Mouse (Mus musculus) macrophage (primary cell): ENCODE data around the gene Stip1. TPM values are rescaled to one million over a fixed set of nuclear protein-coding genes. Genes with fewer than 3 reads are reported as not detected.
A peak's percentile ranks its signal among the peaks of the same experiment; 100 is the strongest.

Source experiments
- H3K27ac ChIP-seq: fragments of 350-480 bp; formaldehyde crosslinking; 2 replicates; pipeline ENCODE4 v1.9.0; 2021
- H3K36me3 ChIP-seq: fragments of 350-480 bp; formaldehyde crosslinking; 2 replicates; pipeline ENCODE4 v1.9.0; 2021; ENCODE audit errors: inconsistent target
- H3K4me3 ChIP-seq: fragments of 350-480 bp; formaldehyde crosslinking; 2 replicates; pipeline ENCODE4 v1.9.0; 2021; ENCODE audit errors: inconsistent target
- H3K79me2 ChIP-seq: fragments of 350-480 bp; formaldehyde crosslinking; 2 replicates; pipeline ENCODE4 v1.9.0; 2021; ENCODE audit errors: inconsistent target
- WGBS: methylation state at CpG from one replicate; pipeline ENCODE4 v1.1.7; 2026; ENCODE audit warnings: inconsistent platforms; ENCODE audit not compliant: missing documents; 5-methylcytosine and 5-hydroxymethylcytosine counted together
- polyA plus RNA-seq: library from polyadenylated mRNA; stranded (reverse); fragments of 250-400 nt; gene quantifications from 3 replicates; pipeline ENCODE4 v1.2.4, GENCODE M21; 2018; ENCODE audit warnings: inconsistent platforms

Gene Stip1
- polyA plus RNA-seq, 1 experiment from 2014 or later: 149 TPM

DNA sequence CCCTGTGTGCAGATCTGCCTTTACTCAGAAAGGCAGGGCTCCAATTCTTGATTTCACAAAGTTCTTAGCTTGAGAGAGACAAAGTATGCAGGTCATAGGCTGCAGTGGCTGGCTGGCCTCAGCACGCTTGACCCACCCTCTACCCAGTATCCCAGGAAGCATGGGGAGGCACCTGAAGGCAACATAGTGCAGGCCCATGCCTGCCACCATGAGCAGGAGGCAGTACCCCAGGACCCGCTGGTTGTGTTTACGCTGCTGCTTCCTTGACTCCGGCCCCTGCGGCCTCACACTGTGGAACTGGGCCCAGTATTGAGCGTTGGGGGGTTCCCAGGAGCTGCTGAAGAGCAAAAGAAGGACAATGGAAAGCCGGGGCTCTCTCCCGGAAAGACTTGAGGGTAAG, 50.5 kb downstream of the Stip1 start:
- no peaks in the 10 kb centered on the region for H3K36me3 ChIP-seq
- H3K79me2 ChIP-seq: peaks cover 13% of the 10 kb centered on the region
- no peak overlapping the region for H3K27ac ChIP-seq
- WGBS: 95% methylated on average over 8 of the region's 8 CpGs
- H3K4me3 ChIP-seq: no peak overlapping the region

DNA sequence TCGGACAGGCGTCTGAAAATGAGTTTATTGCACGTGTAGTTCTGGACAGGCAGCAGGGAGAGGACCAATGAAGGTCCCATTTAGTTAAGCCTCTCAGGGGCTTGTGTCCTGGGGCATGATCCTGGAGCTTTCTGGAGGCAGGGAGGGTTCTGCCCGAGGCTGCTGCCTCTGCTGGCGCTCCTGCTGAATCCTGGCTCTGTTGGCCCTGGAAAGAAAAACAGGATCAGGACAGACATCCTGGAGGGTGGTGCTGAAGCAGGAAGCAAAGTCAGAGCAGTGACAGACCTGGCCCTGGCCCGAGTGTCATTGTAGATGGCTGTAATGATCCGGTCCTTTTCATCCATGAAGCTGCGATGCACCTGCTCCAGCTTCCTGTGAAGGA, 51.9 kb downstream of the Stip1 start:
- no peaks in the 10 kb centered on the region for H3K36me3 ChIP-seq
- peaks cover 13% of the 10 kb centered on the region for H3K79me2 ChIP-seq
- 13% methylated on average over 8 of the region's 8 CpGs for WGBS
- H3K27ac ChIP-seq: peak overlapping the region; percentile 40
- peak overlapping the region; percentile 32 for H3K4me3 ChIP-seq

DNA sequence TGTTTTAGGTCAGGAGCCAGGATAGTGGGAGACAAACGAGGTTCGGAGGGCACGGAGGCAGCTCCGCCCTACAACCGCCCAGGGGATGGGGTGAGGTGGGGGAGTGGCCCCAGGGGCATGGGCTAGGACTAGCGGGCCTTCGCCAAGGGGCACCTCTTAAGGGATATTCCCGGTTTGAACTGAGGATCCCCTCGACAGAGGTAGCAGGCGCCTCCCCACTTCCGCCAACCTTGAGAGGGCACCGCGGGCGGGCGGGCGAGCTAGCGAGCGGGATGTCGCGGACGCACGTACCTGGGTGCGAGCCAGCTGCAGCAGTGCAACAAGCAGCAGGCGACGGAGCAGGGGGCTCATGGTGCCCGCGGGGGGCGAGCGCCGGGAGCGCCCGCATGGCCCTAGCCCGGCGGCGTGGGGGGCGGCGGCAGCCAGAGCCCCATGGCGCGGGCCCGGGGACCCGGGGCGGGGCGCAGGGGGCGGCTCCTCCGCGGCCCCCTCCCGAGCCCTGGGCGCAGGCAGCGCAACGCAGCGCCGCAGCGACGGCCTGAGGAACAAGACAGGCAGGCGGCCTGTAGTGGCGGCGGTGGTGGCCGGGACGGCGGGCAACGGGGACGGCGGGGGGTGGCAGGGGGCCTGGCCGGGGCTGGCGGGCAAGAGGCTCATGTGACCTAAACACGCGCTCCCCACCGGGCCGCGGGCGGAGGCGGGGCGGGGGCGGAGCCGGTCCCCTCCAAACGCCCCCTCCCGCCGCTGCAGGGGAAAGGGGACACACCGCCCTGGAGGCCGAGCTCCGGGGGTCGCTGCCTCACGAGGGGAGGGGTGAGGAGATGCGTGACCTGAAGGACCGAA, 52.5 kb downstream of the Stip1 start, which contains the start of gene Vegfb:
Gene Vegfb (minus strand): TSS at position 591 of the 843 bp plus-strand sequence.
- H3K27ac ChIP-seq: peak within 1 kb of the TSS; percentile 55
- WGBS: under 1% methylated on average over 33 of the region's 85 CpGs
- H3K4me3 ChIP-seq: peak within 1 kb of the TSS; percentile 60
- H3K36me3 ChIP-seq: no peaks in the 10 kb centered on the region
- H3K79me2 ChIP-seq: peaks cover 13% of the 10 kb centered on the region

DNA sequence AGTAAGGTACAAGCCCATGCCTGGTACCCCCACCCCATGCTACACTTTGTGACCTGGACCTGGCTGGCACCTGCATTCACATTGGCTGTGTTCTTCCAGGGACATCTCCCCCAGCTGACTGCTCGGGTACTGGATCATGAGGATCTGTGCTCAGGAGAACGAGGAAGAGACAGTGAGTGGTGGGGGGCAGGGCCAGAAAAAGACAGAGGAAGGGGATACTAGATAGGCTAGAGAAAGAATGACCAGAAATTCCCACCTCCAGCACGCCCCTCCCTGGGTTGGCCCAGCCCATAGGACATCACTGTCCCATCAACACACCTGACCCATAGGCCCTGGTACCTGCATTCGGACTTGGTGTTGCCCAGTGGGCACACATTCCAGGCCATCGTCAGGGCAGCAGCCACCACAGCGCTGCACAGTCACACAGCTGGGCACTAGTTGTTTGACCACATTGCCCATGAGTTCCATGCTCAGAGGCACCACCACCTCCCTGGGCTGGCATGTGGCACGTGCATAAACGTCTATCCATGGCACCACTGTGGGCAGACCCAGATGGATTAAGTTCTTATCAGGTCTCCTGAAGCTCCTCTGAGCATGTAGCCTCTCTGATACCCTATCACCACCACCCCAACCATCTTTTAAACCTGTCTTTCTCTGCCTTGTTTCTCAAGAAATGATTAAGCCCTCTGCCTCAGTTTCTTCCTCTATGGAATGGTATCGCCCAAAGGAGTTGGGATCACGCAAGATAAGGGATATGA, 53.6 kb downstream of the Stip1 start:
- Histone ChIP-seq H3K4me3 (peak overlapping the region; percentile 60), H3K27ac (peak overlapping the region; percentile 55)
- WGBS: 89% methylated on average over 10 of the region's 10 CpGs

DNA sequence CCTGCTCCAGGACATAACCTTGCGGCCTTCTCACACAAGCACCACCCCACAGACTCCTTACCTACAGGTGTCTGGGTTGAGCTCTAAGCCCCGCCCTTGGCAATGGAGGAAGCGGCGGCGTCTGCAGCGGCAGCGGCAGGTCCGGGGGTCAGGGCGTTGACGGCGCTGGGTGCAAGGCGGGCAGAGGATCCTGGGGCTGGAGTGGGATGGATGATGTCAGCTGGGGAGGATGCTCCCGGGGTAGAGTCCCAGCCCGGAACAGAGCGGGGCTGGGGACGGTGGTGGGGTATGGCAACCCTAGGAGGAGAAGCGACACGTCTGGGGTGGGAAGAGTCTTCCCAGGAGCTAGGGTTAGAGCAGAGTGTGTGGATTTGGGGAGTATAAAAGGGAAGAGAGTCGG, 54.5 kb downstream of the Stip1 start:
- H3K36me3 ChIP-seq: no peaks in the 10 kb centered on the region
- H3K79me2 ChIP-seq: peaks cover 17% of the 10 kb centered on the region
- H3K4me3 ChIP-seq: no peak overlapping the region
- no peak overlapping the region for H3K27ac ChIP-seq
- WGBS: 96% methylated on average over 16 of the region's 19 CpGs

More for the DNA sequence above, 53.6 kb downstream of the Stip1 start:
- peaks cover 17% of the 10 kb centered on the region for H3K79me2 ChIP-seq
- no peaks in the 10 kb centered on the region for H3K36me3 ChIP-seq

DNA sequence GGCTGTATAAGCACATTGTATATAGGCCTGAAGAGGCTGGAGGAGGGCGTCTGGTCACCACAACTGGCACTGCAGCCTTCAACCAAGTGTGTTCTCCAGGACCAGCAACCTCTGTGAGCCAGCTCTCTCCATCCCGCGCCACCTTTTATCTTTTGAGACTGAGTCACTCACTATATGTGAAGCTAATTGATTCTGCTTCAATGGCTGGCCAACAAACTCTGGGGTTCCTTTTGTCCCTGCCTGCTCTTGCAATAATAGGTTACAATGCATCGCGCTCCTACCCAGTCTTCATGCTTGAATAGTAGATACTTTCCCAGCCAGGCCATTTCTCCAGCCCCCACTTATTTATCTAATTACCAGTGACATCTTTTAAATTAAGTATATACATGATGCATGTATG, 56.1 kb downstream of the Stip1 start:
- no peaks in the 10 kb centered on the region for H3K36me3 ChIP-seq
- no peak overlapping the region for H3K4me3 ChIP-seq
- peaks cover 26% of the 10 kb centered on the region for H3K79me2 ChIP-seq
- H3K27ac ChIP-seq: no peak overlapping the region
- WGBS: 95% methylated on average over 5 of the region's 5 CpGs

DNA sequence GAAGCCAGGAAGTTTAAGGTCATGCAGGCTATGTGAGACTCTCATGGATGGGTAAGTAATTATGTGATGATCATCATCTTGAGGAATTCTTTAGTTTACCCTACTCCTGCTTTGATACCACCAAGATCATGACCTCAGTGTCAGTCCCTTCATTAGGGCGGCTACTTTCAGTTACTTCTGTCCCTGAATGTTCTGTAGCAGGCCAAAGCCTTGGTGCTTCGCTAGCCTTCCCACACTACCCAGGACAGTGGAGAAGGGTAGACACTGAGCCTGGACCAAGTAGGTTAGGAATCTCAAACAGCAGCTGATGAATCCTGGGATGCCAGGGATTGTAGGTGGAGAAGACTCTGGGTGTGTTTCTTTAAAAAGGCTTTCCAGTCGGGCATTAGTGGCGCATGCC, 58.3 kb downstream of the Stip1 start:
- WGBS: 91% methylated on average over 4 of the region's 4 CpGs
- peak overlapping the region; percentile 74; the same call in 1 of the 2 replicates for H3K4me3 ChIP-seq
- H3K79me2 ChIP-seq: peaks cover 41% of the 10 kb centered on the region
- 0 out of 2 replicates have a peak, but pooled peaks cover 6% of the 10 kb centered on the region for H3K36me3 ChIP-seq
- H3K27ac ChIP-seq: peak overlapping the region; percentile 77; the same call in 1 of the 2 replicates

DNA sequence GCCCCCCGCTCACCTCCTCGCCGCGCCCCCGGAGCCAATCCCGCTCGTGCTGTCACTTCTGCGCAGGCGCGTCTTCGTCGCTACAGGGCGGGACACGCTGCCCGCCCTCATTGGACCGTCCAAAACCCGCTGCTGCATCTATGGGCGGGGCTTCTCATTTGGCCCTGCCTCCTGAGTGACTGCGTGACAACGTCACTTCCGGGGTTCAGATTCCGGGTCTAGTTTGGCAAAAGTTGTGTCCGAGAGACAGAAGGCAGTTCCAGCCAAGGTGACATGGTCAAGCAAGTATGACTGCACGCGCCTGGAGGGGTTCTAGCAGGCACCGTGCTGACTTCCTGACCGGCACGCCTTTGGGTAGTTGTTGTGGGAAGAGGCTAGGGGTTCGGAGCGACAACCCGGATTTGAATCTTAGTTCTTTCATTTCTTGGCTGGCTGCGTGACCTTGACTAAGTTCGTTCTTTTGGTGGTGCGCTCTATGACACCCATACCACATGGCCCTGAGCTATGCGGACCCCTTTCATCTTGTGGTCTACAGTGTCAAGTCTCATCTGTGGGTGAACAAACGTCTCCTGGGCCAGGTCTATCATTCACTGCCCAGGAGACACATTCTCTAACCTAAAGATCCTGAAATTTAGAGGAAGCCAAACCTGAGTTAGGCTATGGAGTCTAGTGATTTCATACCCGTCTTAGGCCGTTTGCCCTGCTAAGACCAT, 59.2 kb downstream of the Stip1 start, which contains the start of gene Fkbp2:
Gene Fkbp2 (minus strand): TSS at position 121 of the 713 bp plus-strand sequence.
- H3K4me3 ChIP-seq: peak within 1 kb of the TSS; percentile 74
- WGBS: under 1% methylated on average over 38 of the region's 38 CpGs
- H3K36me3 ChIP-seq: 0 out of 2 replicates have a peak, but pooled peaks cover 6% of the 10 kb centered on the region

DNA sequence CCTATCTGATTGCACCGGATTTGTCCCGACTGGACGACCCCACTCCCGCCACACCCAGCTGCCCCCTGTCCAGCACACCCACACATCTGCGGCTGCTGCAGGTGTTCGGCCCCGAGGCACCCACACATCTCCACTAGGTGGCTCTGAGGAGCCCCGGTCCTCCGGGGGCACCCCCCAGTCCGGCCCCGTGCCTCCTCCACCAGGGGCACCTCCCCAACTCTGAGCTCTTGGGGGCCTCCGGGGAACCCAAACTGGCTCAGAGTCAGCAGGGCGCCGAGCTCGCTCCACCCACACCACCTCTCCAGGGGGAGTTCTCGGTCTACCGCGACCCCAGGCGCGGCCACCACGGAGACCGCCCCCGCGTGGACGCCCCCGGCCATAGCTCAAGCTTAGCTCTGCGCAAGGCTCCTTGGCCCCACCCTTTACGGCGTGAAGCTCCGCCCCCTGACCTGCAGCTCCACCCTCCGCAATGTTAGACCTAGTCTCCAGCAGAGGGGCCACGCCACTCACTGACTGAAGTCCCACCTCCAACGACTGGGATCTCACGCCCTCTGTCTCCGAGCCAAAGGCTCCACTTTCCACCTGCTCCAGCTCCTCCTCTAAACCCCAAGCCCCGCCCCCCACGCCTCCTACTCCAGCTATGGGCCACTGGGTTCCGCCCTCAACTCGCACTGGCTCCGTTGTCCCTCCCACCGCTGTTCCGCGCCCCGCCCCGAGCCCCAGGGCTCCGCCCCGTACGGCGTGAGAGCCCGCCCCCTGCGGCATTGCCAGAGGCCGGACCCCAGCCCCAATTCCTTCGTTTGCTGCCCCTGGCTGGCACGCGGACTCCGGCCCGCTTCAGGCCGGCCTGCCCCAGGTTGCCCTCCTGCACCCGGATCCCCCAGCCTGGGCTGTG, 60.0 kb downstream of the Stip1 start:
- Histone ChIP-seq H3K27ac (peak overlapping the region; percentile 70), H3K4me3 (peak overlapping the region; percentile 60), H3K36me3 (0 out of 2 replicates have a peak, but pooled peaks cover 6% of the 10 kb centered on the region), H3K79me2 (peaks cover 46% of the 10 kb centered on the region)
- under 1% methylated on average over 57 of the region's 59 CpGs for WGBS

More for the DNA sequence above, 59.2 kb downstream of the Stip1 start, which contains the start of gene Fkbp2:
- Histone ChIP-seq H3K79me2 (peaks cover 43% of the 10 kb centered on the region), H3K27ac (peak within 1 kb of the TSS; percentile 77)

DNA sequence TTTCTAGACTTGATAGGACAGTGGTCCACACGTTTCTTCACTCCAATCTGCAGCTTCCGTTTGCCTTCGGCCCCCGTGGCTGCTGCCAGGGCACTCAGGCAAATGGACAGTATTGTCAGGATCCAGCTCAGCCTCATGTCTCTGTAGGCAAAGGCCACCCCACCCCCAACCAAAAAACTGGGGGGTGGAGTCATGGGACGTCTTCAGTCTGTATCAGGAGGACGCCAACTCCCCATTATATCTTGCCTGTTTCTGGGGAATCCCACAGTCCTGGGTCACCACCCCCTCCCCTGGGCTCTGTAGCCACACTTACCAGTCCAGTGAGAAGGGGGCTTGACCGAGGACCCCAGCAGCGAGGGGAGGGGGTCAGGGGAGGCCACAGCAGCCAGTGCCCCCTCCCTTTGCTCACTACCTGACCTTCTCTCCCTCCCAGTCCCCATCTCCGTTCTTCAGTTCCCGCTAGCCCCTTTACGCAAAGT, 60.7 kb downstream of the Stip1 start:
- WGBS: 30% methylated on average over 10 of the region's 11 CpGs
- Histone ChIP-seq H3K36me3 (0 out of 2 replicates have a peak, but pooled peaks cover 6% of the 10 kb centered on the region), H3K27ac (peak overlapping the region; percentile 70), H3K79me2 (peaks cover 46% of the 10 kb centered on the region), H3K4me3 (peak overlapping the region; percentile 60)

DNA sequence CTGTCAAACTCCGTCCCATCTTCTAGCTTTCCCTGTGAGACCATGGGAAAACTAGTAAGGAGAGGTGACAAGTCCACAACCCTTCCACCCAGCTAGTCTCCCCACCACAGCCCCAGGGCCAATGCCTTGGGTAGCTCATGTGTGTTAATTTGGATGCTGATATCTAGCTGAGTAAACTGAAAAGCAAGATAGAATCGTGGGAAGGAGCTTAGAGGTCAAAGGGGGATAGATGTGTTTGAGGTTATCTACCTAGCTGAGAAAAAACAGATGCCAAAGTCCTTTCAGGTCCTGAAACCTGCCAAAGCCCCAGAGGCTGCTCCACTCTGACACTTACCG, 61.2 kb downstream of the Stip1 start:
- Histone ChIP-seq H3K27ac (peak overlapping the region; percentile 70), H3K36me3 (0 out of 2 replicates have a peak, but pooled peaks cover 6% of the 10 kb centered on the region), H3K4me3 (peak overlapping the region; percentile 60; the same call in 1 of the 2 replicates), H3K79me2 (peaks cover 46% of the 10 kb centered on the region)
- 69% methylated on average over 3 of the region's 3 CpGs for WGBS

DNA sequence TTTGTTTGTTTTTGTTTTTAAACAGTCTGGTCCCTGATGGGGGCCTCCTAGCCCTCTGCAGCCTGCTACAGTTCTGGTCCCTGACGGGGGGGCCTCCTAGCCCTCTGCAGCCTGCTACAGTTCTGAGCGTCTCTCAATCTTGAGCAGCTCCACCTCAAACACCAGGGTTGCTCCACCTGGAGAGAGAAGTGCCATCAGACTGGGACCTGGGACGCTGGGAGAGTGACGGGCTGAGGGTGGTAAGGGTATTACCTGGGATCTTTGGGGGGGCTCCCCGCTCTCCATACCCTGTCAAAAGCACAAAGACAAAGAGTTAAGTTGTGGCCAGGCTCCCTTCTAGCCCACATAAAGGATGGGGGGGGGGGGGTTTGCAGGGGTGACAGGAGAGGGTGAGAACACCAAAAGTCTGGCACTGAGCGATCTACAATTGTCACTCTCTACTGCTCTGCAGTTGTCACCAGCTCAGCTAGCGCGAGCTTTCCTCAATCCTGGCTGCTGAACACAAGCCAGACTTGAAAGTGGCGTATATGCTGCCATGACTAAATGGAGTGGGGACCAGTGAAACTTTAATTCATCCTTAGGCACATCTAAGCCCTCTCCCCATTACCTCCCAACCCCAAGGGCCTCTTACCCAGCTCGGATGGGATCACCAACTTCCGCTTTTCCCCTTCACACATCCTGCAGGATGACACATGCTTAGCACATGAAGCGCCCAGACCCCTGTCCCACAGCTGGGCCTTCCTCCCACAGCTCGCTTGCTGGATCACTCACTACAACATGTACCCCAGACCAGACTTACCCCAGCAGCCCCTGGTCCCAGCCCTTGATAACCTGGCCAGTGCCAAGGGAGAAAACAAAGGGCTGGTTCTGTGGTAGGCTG, 61.8 kb downstream of the Stip1 start:
- 0 out of 2 replicates have a peak, but pooled peaks cover 6% of the 10 kb centered on the region for H3K36me3 ChIP-seq
- H3K4me3 ChIP-seq: no peak overlapping the region
- peak overlapping the region; percentile 70 for H3K27ac ChIP-seq
- peaks cover 46% of the 10 kb centered on the region for H3K79me2 ChIP-seq
- 81% methylated on average over 11 of the region's 13 CpGs for WGBS
